Mouse (Mus musculus): ENCODE data around the gene Zfpl1.
"Not testable (repeated sequence)": the region's sequence is repeated elsewhere in the genome, so short reads cannot be mapped to it uniquely, and the experiment has no call there.

Zfpl1 gene

GRCm38 (mm10) chr19:6058966-6059365, 25.8 kb downstream of the Zfpl1 start:
- no peak for DNase-seq (ENCODE audit: low read depth, low spot score)

GRCm38 (mm10) chr19:6058513-6058912, 26.2 kb downstream of the Zfpl1 start:
- no peak for DNase-seq (ENCODE audit: low read depth, low spot score)

- DNase-seq (ENCODE audit: low read depth, low spot score) = peak; percentile 93
Measured at GRCm38 (mm10) chr19:6057313-6058096, 27.3 kb downstream of the Zfpl1 start, which contains the start of the genes Mrpl49 and Fau. Gene Mrpl49 (minus strand): TSS chr19:6057785. Gene Fau (plus strand): TSS chr19:6057844.

GRCm38 (mm10) chr19:6056696-6057095, 28.1 kb downstream of the Zfpl1 start:
- no peak for DNase-seq (ENCODE audit: low read depth, low spot score)

GRCm38 (mm10) chr19:6054296-6054695, 30.5 kb downstream of the Zfpl1 start:
- DNase-seq (ENCODE audit: low read depth, low spot score) = no peak

- no peak for DNase-seq (ENCODE audit: low read depth, low spot score)
Measured at GRCm38 (mm10) chr19:6052516-6052915, 32.2 kb downstream of the Zfpl1 start.

- DNase-seq (ENCODE audit: low read depth, low spot score) = no peak
Measured at GRCm38 (mm10) chr19:6048681-6049410, 35.9 kb downstream of the Zfpl1 start.

- no peak for DNase-seq (ENCODE audit: low read depth, low spot score)
Measured at GRCm38 (mm10) chr19:6047899-6048166, 36.9 kb downstream of the Zfpl1 start.

- no peak for DNase-seq (ENCODE audit: low read depth, low spot score)
Measured at GRCm38 (mm10) chr19:6047154-6047898, 37.4 kb downstream of the Zfpl1 start.

GRCm38 (mm10) chr19:6046294-6047153, 38.2 kb downstream of the Zfpl1 start, which contains the start of gene Syvn1:
Gene Syvn1 (plus strand): TSS chr19:6046576.
- DNase-seq (ENCODE audit: low read depth, low spot score) = no peak

- no peak for DNase-seq (ENCODE audit: low read depth, low spot score)
Measured at GRCm38 (mm10) chr19:6045366-6046293, 39.1 kb downstream of the Zfpl1 start.

- not testable (repeated sequence) for DNase-seq (ENCODE audit: low read depth, low spot score)
Measured at GRCm38 (mm10) chr19:6044102-6044501, 40.7 kb downstream of the Zfpl1 start.

GRCm38 (mm10) chr19:6042293-6042692, 42.5 kb downstream of the Zfpl1 start:
- DNase-seq (ENCODE audit: low read depth, low spot score) = no peak

- DNase-seq (ENCODE audit: low read depth, low spot score) = no peak
Measured at GRCm38 (mm10) chr19:6040002-6040401, 44.8 kb downstream of the Zfpl1 start.

GRCm38 (mm10) chr19:6038326-6038725, 46.4 kb downstream of the Zfpl1 start:
- DNase-seq (ENCODE audit: low read depth, low spot score) = no peak

- no peak for DNase-seq (ENCODE audit: low read depth, low spot score)
Measured at GRCm38 (mm10) chr19:6037695-6038094, 47.1 kb downstream of the Zfpl1 start.

- DNase-seq (ENCODE audit: low read depth, low spot score) = no peak
Measured at GRCm38 (mm10) chr19:6035966-6036585, 48.7 kb downstream of the Zfpl1 start.
